Mouse (Mus musculus): ENCODE results near the gene Spem2. TPM values are rescaled to one million over a fixed set of nuclear protein-coding genes. Genes with fewer than 3 reads are reported as not detected.

Spem2 gene
- total and polyA plus RNA-seq, 3 experiments: not detected

- Histone ChIP-seq H3K4me1 (ENCODE audit: insufficient read depth, low read depth, low read length) (peaks cover 8% of the 10 kb centered on the region), H3K4me3 (ENCODE audit: low read depth, low read length) (no peak overlapping the region), H3K27me3 (ENCODE audit: insufficient read depth, low read length) (peaks cover 18% of the 10 kb centered on the region), H3K36me3 (replicated peaks) (peaks cover 55% of the 10 kb centered on the region), H3K9me3 (replicated peaks) (no peaks in the 10 kb centered on the region)
- DNase-seq (ENCODE audit: low spot score) (no peak), ATAC-seq (ENCODE audit: extremely low read depth, insufficient number of reproducible peaks, low FRiP score, poor library complexity, severe bottlenecking) (no peak)
- no peak for TF ChIP-seq CTCF (IDR thresholded peaks at IDR 0.05; ENCODE audit: low read depth, low read length)
- no peak for TF ChIP-seq GATA2 (IDR thresholded peaks at IDR 0.05; ENCODE audit: borderline replicate concordance, low read depth, low read length)
- TF ChIP-seq TAL1 (conservative IDR thresholded peaks at IDR 0.05; ENCODE audit: low read depth, low read length): no peak
- no peak for TF ChIP-seq GATA1 (IDR thresholded peaks at IDR 0.05; ENCODE audit: borderline replicate concordance, low read length)
- no peak for TF ChIP-seq POLR2AphosphoS5 (IDR thresholded peaks at IDR 0.05; ENCODE audit: insufficient replicate concordance, low read depth, low read length)
These were observed 42.5 kb downstream of the Spem2 start for GRCm38 (mm10) chr11:69775716-69776115.

GRCm38 (mm10) chr11:69774961-69775360 is 43.3 kb downstream of the Spem2 start:
- Histone ChIP-seq H3K36me3 (replicated peaks) (peaks cover 61% of the 10 kb centered on the region), H3K4me3 (ENCODE audit: low read depth, low read length) (no peak overlapping the region), H3K4me1 (ENCODE audit: insufficient read depth, low read depth, low read length) (peaks cover 8% of the 10 kb centered on the region), H3K27me3 (ENCODE audit: insufficient read depth, low read length) (peaks cover 15% of the 10 kb centered on the region; the same call in 1 of the 2 replicates), H3K9me3 (replicated peaks) (no peaks in the 10 kb centered on the region)
- ATAC-seq (ENCODE audit: extremely low read depth, insufficient number of reproducible peaks, low FRiP score, poor library complexity, severe bottlenecking): no peak
- DNase-seq (ENCODE audit: low spot score): no peak
- TF ChIP-seq CTCF (IDR thresholded peaks at IDR 0.05; ENCODE audit: low read depth, low read length) (no peak), GATA2 (IDR thresholded peaks at IDR 0.05; ENCODE audit: borderline replicate concordance, low read depth, low read length) (no peak), GATA1 (IDR thresholded peaks at IDR 0.05; ENCODE audit: borderline replicate concordance, low read length) (no peak)

- TF ChIP-seq GATA2 (IDR thresholded peaks at IDR 0.05; ENCODE audit: borderline replicate concordance, low read depth, low read length) (no peak), POLR2AphosphoS5 (IDR thresholded peaks at IDR 0.05; ENCODE audit: insufficient replicate concordance, low read depth, low read length) (no peak), GATA1 (IDR thresholded peaks at IDR 0.05; ENCODE audit: borderline replicate concordance, low read length) (no peak), TAL1 (conservative IDR thresholded peaks at IDR 0.05; ENCODE audit: low read depth, low read length) (no peak), CTCF (IDR thresholded peaks at IDR 0.05; ENCODE audit: low read depth, low read length) (no peak)
- Histone ChIP-seq H3K4me1 (ENCODE audit: insufficient read depth, low read depth, low read length) (peaks cover 27% of the 10 kb centered on the region), H3K36me3 (replicated peaks) (peaks cover 25% of the 10 kb centered on the region), H3K9me3 (replicated peaks) (no peaks in the 10 kb centered on the region), H3K4me3 (ENCODE audit: low read depth, low read length) (no peak overlapping the region), H3K27me3 (ENCODE audit: insufficient read depth, low read length) (no peaks in the 10 kb centered on the region)
- DNase-seq (ENCODE audit: low spot score) (no peak), ATAC-seq (ENCODE audit: extremely low read depth, insufficient number of reproducible peaks, low FRiP score, poor library complexity, severe bottlenecking) (no peak)
These were observed 50.7 kb downstream of the Spem2 start for GRCm38 (mm10) chr11:69767625-69767909.

- H3K27me3 ChIP-seq (ENCODE audit: insufficient read depth, low read length): no peaks in the 10 kb centered on the region
- H3K36me3 ChIP-seq (replicated peaks): peaks cover 25% of the 10 kb centered on the region
- H3K4me3 ChIP-seq (ENCODE audit: low read depth, low read length): peak overlapping the region; percentile 80
- no peak for TF ChIP-seq TAL1 (conservative IDR thresholded peaks at IDR 0.05; ENCODE audit: low read depth, low read length)
- no peak for TF ChIP-seq POLR2AphosphoS5 (IDR thresholded peaks at IDR 0.05; ENCODE audit: insufficient replicate concordance, low read depth, low read length)
- TF ChIP-seq GATA1 (IDR thresholded peaks at IDR 0.05; ENCODE audit: borderline replicate concordance, low read length): no peak
- TF ChIP-seq GATA2 (IDR thresholded peaks at IDR 0.05; ENCODE audit: borderline replicate concordance, low read depth, low read length): no peak
- no peak for TF ChIP-seq CTCF (IDR thresholded peaks at IDR 0.05; ENCODE audit: low read depth, low read length)
- peaks cover 29% of the 10 kb centered on the region for H3K4me1 ChIP-seq (ENCODE audit: insufficient read depth, low read depth, low read length)
- DNase-seq (ENCODE audit: low spot score) (no peak), ATAC-seq (ENCODE audit: extremely low read depth, insufficient number of reproducible peaks, low FRiP score, poor library complexity, severe bottlenecking) (no peak)
- no peaks in the 10 kb centered on the region for H3K9me3 ChIP-seq (replicated peaks)
These were observed 51.2 kb downstream of the Spem2 start for GRCm38 (mm10) chr11:69766872-69767624.

Other genes with a start within 250 kb of the Spem2 start
Only the 20 nearest of the 44 such genes appear.
- 192 and 251 TPM in 2 replicates for gene Polr2a, start 59.8 kb downstream of the Spem2 start, total RNA-seq (2014; fragmentation: Nextera tagmentation)
- gene Polr2a, start 59.8 kb downstream of the Spem2 start, total RNA-seq (2017): 21.3 and 26.2 TPM in 2 replicates
- 116 and 119 TPM in 2 replicates for gene Polr2a, start 59.8 kb downstream of the Spem2 start, polyA plus RNA-seq (2012)
- gene Slc35g3, start 56.5 kb downstream of the Spem2 start, total RNA-seq (2014; fragmentation: Nextera tagmentation): 1.1 TPM in 1 of 2 replicates, not detected in the other
- gene Slc35g3, start 56.5 kb downstream of the Spem2 start, total RNA-seq (2017): 0.27 TPM in 1 of 2 replicates, not detected in the other
- 0.18 TPM in 2 replicates for gene Slc35g3, start 56.5 kb downstream of the Spem2 start, polyA plus RNA-seq (2012)
- 18.4 and 19.0 TPM in 2 replicates for gene Zbtb4, start 52.6 kb downstream of the Spem2 start, total RNA-seq (2014; fragmentation: Nextera tagmentation)
- 5.6 and 8.6 TPM in 2 replicates for gene Zbtb4, start 52.6 kb downstream of the Spem2 start, total RNA-seq (2017)
- gene Zbtb4, start 52.6 kb downstream of the Spem2 start, polyA plus RNA-seq (2012): 13.0 and 13.4 TPM in 2 replicates
- gene Chrnb1, start 22.5 kb downstream of the Spem2 start, total RNA-seq (2014; fragmentation: Nextera tagmentation): 2.3 and 2.8 TPM in 2 replicates
- 1.1 and 1.2 TPM in 2 replicates for gene Chrnb1, start 22.5 kb downstream of the Spem2 start, total RNA-seq (2017)
- gene Chrnb1, start 22.5 kb downstream of the Spem2 start, polyA plus RNA-seq (2012): 0.39 and 0.50 TPM in 2 replicates
- 24.9 and 28.9 TPM in 2 replicates for gene Fgf11, start 16.6 kb downstream of the Spem2 start, total RNA-seq (2014; fragmentation: Nextera tagmentation)
- 3.6 and 4.2 TPM in 2 replicates for gene Fgf11, start 16.6 kb downstream of the Spem2 start, total RNA-seq (2017)
- gene Fgf11, start 16.6 kb downstream of the Spem2 start, polyA plus RNA-seq (2012): 7.7 and 8.6 TPM in 2 replicates
- gene Tmem102, start 12.8 kb downstream of the Spem2 start, total RNA-seq (2014; fragmentation: Nextera tagmentation): not detected in 2 replicates
- not detected in 2 replicates for gene Tmem102, start 12.8 kb downstream of the Spem2 start, total RNA-seq (2017)
- gene Tmem102, start 12.8 kb downstream of the Spem2 start, polyA plus RNA-seq (2012): not detected in 2 replicates
- gene Gm39566, start 3.2 kb downstream of the Spem2 start, total RNA-seq (2014; fragmentation: Nextera tagmentation): not detected in 2 replicates
- gene Gm39566, start 3.2 kb downstream of the Spem2 start, total RNA-seq (2017): 0.05 and 0.06 TPM in 2 replicates
- not detected in 2 replicates for gene Gm39566, start 3.2 kb downstream of the Spem2 start, polyA plus RNA-seq (2012)
- gene Spem1, start 3.7 kb upstream of the Spem2 start, total RNA-seq (2014; fragmentation: Nextera tagmentation): not detected in 2 replicates
- 0.11 TPM in 1 of 2 replicates, not detected in the other for gene Spem1, start 3.7 kb upstream of the Spem2 start, total RNA-seq (2017)
- gene Spem1, start 3.7 kb upstream of the Spem2 start, polyA plus RNA-seq (2012): not detected in 2 replicates
- gene Nlgn2, start 19.3 kb upstream of the Spem2 start, total RNA-seq (2014; fragmentation: Nextera tagmentation): 3.0 and 6.8 TPM in 2 replicates
- gene Nlgn2, start 19.3 kb upstream of the Spem2 start, total RNA-seq (2017): 0.93 and 1.5 TPM in 2 replicates
- gene Nlgn2, start 19.3 kb upstream of the Spem2 start, polyA plus RNA-seq (2012): 3.1 and 3.5 TPM in 2 replicates
- 116 and 202 TPM in 2 replicates for gene Tmem256, start 20.0 kb upstream of the Spem2 start, total RNA-seq (2014; fragmentation: Nextera tagmentation)
- 409 and 434 TPM in 2 replicates for gene Tmem256, start 20.0 kb upstream of the Spem2 start, total RNA-seq (2017)
- 513 and 777 TPM in 2 replicates for gene Tmem256, start 20.0 kb upstream of the Spem2 start, polyA plus RNA-seq (2012)
- gene Plscr3, start 27.9 kb upstream of the Spem2 start, total RNA-seq (2014; fragmentation: Nextera tagmentation): 26.2 and 32.3 TPM in 2 replicates
- 9.3 and 12.1 TPM in 2 replicates for gene Plscr3, start 27.9 kb upstream of the Spem2 start, total RNA-seq (2017)
- 54.2 and 61.1 TPM in 2 replicates for gene Plscr3, start 27.9 kb upstream of the Spem2 start, polyA plus RNA-seq (2012)
- gene Tnk1, start 40.3 kb upstream of the Spem2 start, total RNA-seq (2014; fragmentation: Nextera tagmentation): 4.3 and 9.0 TPM in 2 replicates
- 0.82 and 1.5 TPM in 2 replicates for gene Tnk1, start 40.3 kb upstream of the Spem2 start, total RNA-seq (2017)
- gene Tnk1, start 40.3 kb upstream of the Spem2 start, polyA plus RNA-seq (2012): 0.47 and 0.95 TPM in 2 replicates
- gene Tmem95, start 59.6 kb upstream of the Spem2 start, total RNA-seq (2014; fragmentation: Nextera tagmentation): not detected in 2 replicates
- not detected in 2 replicates for gene Tmem95, start 59.6 kb upstream of the Spem2 start, total RNA-seq (2017)
- not detected in 2 replicates for gene Tmem95, start 59.6 kb upstream of the Spem2 start, polyA plus RNA-seq (2012)
- 0.90 TPM in 1 of 2 replicates, not detected in the other for gene Kctd11, start 62.9 kb upstream of the Spem2 start, total RNA-seq (2014; fragmentation: Nextera tagmentation)
- gene Kctd11, start 62.9 kb upstream of the Spem2 start, total RNA-seq (2017): 0.52 and 0.55 TPM in 2 replicates
- gene Kctd11, start 62.9 kb upstream of the Spem2 start, polyA plus RNA-seq (2012): 0.34 and 0.39 TPM in 2 replicates
- 94.6 and 98.7 TPM in 2 replicates for gene Acap1, start 77.1 kb upstream of the Spem2 start, total RNA-seq (2014; fragmentation: Nextera tagmentation)
- gene Acap1, start 77.1 kb upstream of the Spem2 start, total RNA-seq (2017): 103 and 118 TPM in 2 replicates
- 184 and 216 TPM in 2 replicates for gene Acap1, start 77.1 kb upstream of the Spem2 start, polyA plus RNA-seq (2012)
- gene 2810408A11Rik, start 82.5 kb upstream of the Spem2 start, total RNA-seq (2014; fragmentation: Nextera tagmentation): 6.6 and 7.2 TPM in 2 replicates
- gene 2810408A11Rik, start 82.5 kb upstream of the Spem2 start, total RNA-seq (2017): 1.7 and 4.4 TPM in 2 replicates
- 0.62 and 1.2 TPM in 2 replicates for gene 2810408A11Rik, start 82.5 kb upstream of the Spem2 start, polyA plus RNA-seq (2012)
- 25.7 and 39.6 TPM in 2 replicates for gene Neurl4, start 82.6 kb upstream of the Spem2 start, total RNA-seq (2014; fragmentation: Nextera tagmentation)
- gene Neurl4, start 82.6 kb upstream of the Spem2 start, total RNA-seq (2017): 27.2 and 30.2 TPM in 2 replicates
- gene Neurl4, start 82.6 kb upstream of the Spem2 start, polyA plus RNA-seq (2012): 87.0 and 110 TPM in 2 replicates
- 305 and 344 TPM in 2 replicates for gene Gps2, start 95.4 kb upstream of the Spem2 start, total RNA-seq (2014; fragmentation: Nextera tagmentation)
- 44.9 and 45.8 TPM in 2 replicates for gene Gps2, start 95.4 kb upstream of the Spem2 start, total RNA-seq (2017)
- 203 and 216 TPM in 2 replicates for gene Gps2, start 95.4 kb upstream of the Spem2 start, polyA plus RNA-seq (2012)
- gene Eif5a, start 103.5 kb upstream of the Spem2 start, total RNA-seq (2014; fragmentation: Nextera tagmentation): 1,285 and 1,536 TPM in 2 replicates
- gene Eif5a, start 103.5 kb upstream of the Spem2 start, total RNA-seq (2017): 763 and 764 TPM in 2 replicates
- 2,879 and 2,909 TPM in 2 replicates for gene Eif5a, start 103.5 kb upstream of the Spem2 start, polyA plus RNA-seq (2012)
- 1.4 and 1.6 TPM in 2 replicates for gene Ybx2, start 117.3 kb upstream of the Spem2 start, total RNA-seq (2014; fragmentation: Nextera tagmentation)
- 0.23 TPM in 1 of 2 replicates, not detected in the other for gene Ybx2, start 117.3 kb upstream of the Spem2 start, total RNA-seq (2017)
- gene Ybx2, start 117.3 kb upstream of the Spem2 start, polyA plus RNA-seq (2012): 0.04 TPM in 1 of 2 replicates, not detected in the other

Data from G1E (cell line).